Mouse (Mus musculus) liver (tissue): ENCODE results near the gene Irs1.

ENCODE experiments used
- DNase-seq: peaks from one replicate; pipeline ENCODE4 v3.0.0-alpha.2; 2020; ENCODE audit warnings: mixed read lengths

Gene Irs1

GRCm38 (mm10) chr1:82291151-82291797 is at the start of gene Irs1:
Gene Irs1 (minus strand): TSS chr1:82291416.
- DNase-seq: peak; percentile 78

GRCm38 (mm10) chr1:82334506-82334905 is 43.3 kb upstream of the Irs1 start:
- DNase-seq: no peak

- DNase-seq: no peak
These were observed 38.7 kb upstream of the Irs1 start for GRCm38 (mm10) chr1:82329954-82330247.

- DNase-seq: no peak
These were observed 38.2 kb upstream of the Irs1 start for GRCm38 (mm10) chr1:82329237-82329953.

- DNase-seq: peak; percentile 5
These were observed 37.0 kb upstream of the Irs1 start for GRCm38 (mm10) chr1:82328033-82328775.

GRCm38 (mm10) chr1:82326120-82326519 is 34.9 kb upstream of the Irs1 start:
- no peak for DNase-seq

- DNase-seq: no peak
These were observed 33.0 kb upstream of the Irs1 start for GRCm38 (mm10) chr1:82324131-82324785.

GRCm38 (mm10) chr1:82321441-82321840 is 30.2 kb upstream of the Irs1 start:
- DNase-seq: no peak

- DNase-seq: no peak
These were observed 29.6 kb upstream of the Irs1 start for GRCm38 (mm10) chr1:82320864-82321263.

- DNase-seq: no peak
These were observed 29.2 kb upstream of the Irs1 start for GRCm38 (mm10) chr1:82320456-82320855.

GRCm38 (mm10) chr1:82316746-82317126 is 25.5 kb upstream of the Irs1 start:
- peak; percentile 56 for DNase-seq

- DNase-seq: peak; percentile 97
These were observed 25.0 kb upstream of the Irs1 start, which contains the start of gene Rhbdd1 for GRCm38 (mm10) chr1:82316111-82316745. Gene Rhbdd1 (plus strand): TSS chr1:82316452.

- no peak for DNase-seq
These were observed 13.3 kb upstream of the Irs1 start for GRCm38 (mm10) chr1:82304483-82304882.

GRCm38 (mm10) chr1:82298586-82298985 is 7.4 kb upstream of the Irs1 start:
- peak; percentile 13 for DNase-seq

GRCm38 (mm10) chr1:82294102-82294501 is 2.9 kb upstream of the Irs1 start:
- DNase-seq: no peak

- peak; percentile 51 for DNase-seq
These were observed 1.6 kb upstream of the Irs1 start for GRCm38 (mm10) chr1:82292771-82293170.

- no peak for DNase-seq
These were observed 905 bp upstream of the Irs1 start for GRCm38 (mm10) chr1:82291930-82292712.

- no peak for DNase-seq
These were observed 479 bp downstream of the Irs1 start for GRCm38 (mm10) chr1:82290723-82291150.

GRCm38 (mm10) chr1:82289990-82290681 is 1.1 kb downstream of the Irs1 start:
- peak; percentile 37 for DNase-seq

- DNase-seq: no peak
These were observed 1.9 kb downstream of the Irs1 start for GRCm38 (mm10) chr1:82289116-82289989.
